Mouse (Mus musculus): ENCODE measurements around the gene Mcat. TPM values are rescaled to one million over a fixed set of nuclear protein-coding genes. Genes with fewer than 3 reads are reported as not detected.
"Not testable (repeated sequence)": the region's sequence is repeated elsewhere in the genome, so short reads cannot be mapped to it uniquely, and the experiment has no call there.

Gene Mcat
- total and polyA plus RNA-seq, 2 experiments from 2014 or later: 36.9 to 54.2 TPM

- no peak for TF ChIP-seq CTCF (IDR thresholded peaks at IDR 0.05; ENCODE audit: low read depth)
- no peak overlapping the region for H3K4me2 ChIP-seq (ENCODE audit: low read depth, low read length)
- no peak for DNase-seq (ENCODE audit: low spot score)
- WGBS: 59% methylated on average over 5 of the region's 5 CpGs
- no peak for ATAC-seq
- H3K4me1 ChIP-seq (ENCODE audit: insufficient read depth, low read length): no peaks in the 10 kb centered on the region
- H3K27ac ChIP-seq: no peak overlapping the region
- no peak overlapping the region for H3K9ac ChIP-seq (replicated peaks; ENCODE audit: low read length)
- no peaks in the 10 kb centered on the region for H3K9me3 ChIP-seq (ENCODE audit: low read length)
- H3K27me3 ChIP-seq (ENCODE audit: insufficient read depth, low read length): no peaks in the 10 kb centered on the region
- no peak overlapping the region for H3K4me3 ChIP-seq (ENCODE audit: low read length)
- no peaks in the 10 kb centered on the region for H3K36me3 ChIP-seq (ENCODE audit: insufficient read depth, low read length)
Measured at GRCm38 (mm10) chr15:83515018-83515417, 48.6 kb downstream of the Mcat start.

GRCm38 (mm10) chr15:83512489-83513281 lies 50.9 kb downstream of the Mcat start:
- Histone ChIP-seq H3K27ac (no peak overlapping the region), H3K4me3 (ENCODE audit: low read length) (no peak overlapping the region), H3K9me3 (ENCODE audit: low read length) (no peaks in the 10 kb centered on the region), H3K27me3 (ENCODE audit: insufficient read depth, low read length) (no peaks in the 10 kb centered on the region), H3K36me3 (ENCODE audit: insufficient read depth, low read length) (no peaks in the 10 kb centered on the region), H3K4me1 (ENCODE audit: insufficient read depth, low read length) (peaks cover 7% of the 10 kb centered on the region; the same call in 1 of the 2 replicates), H3K4me2 (ENCODE audit: low read depth, low read length) (no peak overlapping the region), H3K9ac (replicated peaks; ENCODE audit: low read length) (no peak overlapping the region)
- DNase-seq (ENCODE audit: low spot score) (no peak), ATAC-seq (no peak)
- TF ChIP-seq CTCF (IDR thresholded peaks at IDR 0.05; ENCODE audit: low read depth): no peak
- WGBS: 71% methylated on average over 13 of the region's 13 CpGs

GRCm38 (mm10) chr15:83510805-83511405 lies 52.7 kb downstream of the Mcat start, which contains the start of gene Ttll1:
Gene Ttll1, minus strand, starts transcription at chr15:83510893.
- ATAC-seq (peak; percentile 96), DNase-seq (ENCODE audit: low spot score) (peak; percentile 97)
- H3K36me3 ChIP-seq (ENCODE audit: insufficient read depth, low read length): no peaks in the 10 kb centered on the region
- no peaks in the 10 kb centered on the region for H3K9me3 ChIP-seq (ENCODE audit: low read length)
- peaks cover 7% of the 10 kb centered on the region; the same call in 1 of the 2 replicates for H3K4me1 ChIP-seq (ENCODE audit: insufficient read depth, low read length)
- peak within 1 kb of the TSS; percentile 74 for H3K9ac ChIP-seq (replicated peaks; ENCODE audit: low read length)
- H3K4me3 ChIP-seq (ENCODE audit: low read length): peak within 1 kb of the TSS; percentile 67
- H3K4me2 ChIP-seq (ENCODE audit: low read depth, low read length): peak within 1 kb of the TSS; percentile 72
- H3K27ac ChIP-seq: peak within 1 kb of the TSS; percentile 91
- no peak for TF ChIP-seq CTCF (IDR thresholded peaks at IDR 0.05; ENCODE audit: low read depth)
- no peaks in the 10 kb centered on the region for H3K27me3 ChIP-seq (ENCODE audit: insufficient read depth, low read length)
- 11% methylated on average over 41 of the region's 41 CpGs for WGBS

- Histone ChIP-seq H3K4me1 (ENCODE audit: insufficient read depth, low read length) (peaks cover 7% of the 10 kb centered on the region; the same call in 1 of the 2 replicates), H3K4me3 (ENCODE audit: low read length) (peak overlapping the region; percentile 67), H3K4me2 (ENCODE audit: low read depth, low read length) (peak overlapping the region; percentile 72), H3K27ac (peak overlapping the region; percentile 91), H3K9ac (replicated peaks; ENCODE audit: low read length) (peak overlapping the region; percentile 74), H3K27me3 (ENCODE audit: insufficient read depth, low read length) (no peaks in the 10 kb centered on the region), H3K36me3 (ENCODE audit: insufficient read depth, low read length) (no peaks in the 10 kb centered on the region), H3K9me3 (ENCODE audit: low read length) (no peaks in the 10 kb centered on the region)
- ATAC-seq (peak; percentile 88), DNase-seq (ENCODE audit: low spot score) (peak; percentile 48)
- peak; percentile 39 for TF ChIP-seq CTCF (IDR thresholded peaks at IDR 0.05; ENCODE audit: low read depth)
- WGBS: 25% methylated on average over 17 of the region's 17 CpGs
Measured at GRCm38 (mm10) chr15:83509950-83510804, 53.4 kb downstream of the Mcat start.

- 75% methylated on average over 6 of the region's 6 CpGs for WGBS
- not testable (repeated sequence) for H3K4me1 ChIP-seq (ENCODE audit: insufficient read depth, low read length)
Measured at GRCm38 (mm10) chr15:83501483-83501882, 62.1 kb downstream of the Mcat start.

GRCm38 (mm10) chr15:83500352-83500751 lies 63.2 kb downstream of the Mcat start:
- Histone ChIP-seq H3K36me3 (ENCODE audit: insufficient read depth, low read length) (peaks cover 30% of the 10 kb centered on the region), H3K9me3 (ENCODE audit: low read length) (no peaks in the 10 kb centered on the region), H3K4me2 (ENCODE audit: low read depth, low read length) (no peak overlapping the region), H3K4me3 (ENCODE audit: low read length) (no peak overlapping the region), H3K9ac (replicated peaks; ENCODE audit: low read length) (no peak overlapping the region), H3K4me1 (ENCODE audit: insufficient read depth, low read length) (no peaks in the 10 kb centered on the region), H3K27ac (no peak overlapping the region), H3K27me3 (ENCODE audit: insufficient read depth, low read length) (no peaks in the 10 kb centered on the region)
- ATAC-seq (no peak), DNase-seq (ENCODE audit: low spot score) (no peak)
- TF ChIP-seq CTCF (IDR thresholded peaks at IDR 0.05; ENCODE audit: low read depth): peak; percentile 61
- WGBS: 66% methylated on average over 3 of the region's 3 CpGs

More at GRCm38 (mm10) chr15:83501483-83501882, 62.1 kb downstream of the Mcat start:
- not testable (repeated sequence) for H3K4me3 ChIP-seq (ENCODE audit: low read length); DNase-seq (ENCODE audit: low spot score); H3K27me3 ChIP-seq (ENCODE audit: insufficient read depth, low read length); ATAC-seq; H3K27ac ChIP-seq; H3K9me3 ChIP-seq (ENCODE audit: low read length); H3K4me2 ChIP-seq (ENCODE audit: low read depth, low read length); H3K9ac ChIP-seq (replicated peaks; ENCODE audit: low read length)
- peaks cover 21% of the 10 kb centered on the region; the same call in 1 of the 2 replicates for H3K36me3 ChIP-seq (ENCODE audit: insufficient read depth, low read length)
